Mouse (Mus musculus): Measurements from ENCODE around the gene Zfp976. TPM values are rescaled to one million over a fixed set of nuclear protein-coding genes. Genes with fewer than 3 reads are reported as not detected.
A peak's percentile ranks its signal among the peaks of the same experiment; 100 is the strongest.
"Not testable (repeated sequence)": the region's sequence is repeated elsewhere in the genome, so short reads cannot be mapped to it uniquely, and the experiment has no call there.

Zfp976 gene
- polyA plus RNA-seq (2016; fragmentation: Nextera tagmentation; extraction: Ambion mirVana) = 2.6 and 2.9 TPM in 2 replicates

- H3K36me3 ChIP-seq; H3K9me3 ChIP-seq (replicated peaks); H3K27ac ChIP-seq (ENCODE audit: poor library complexity, severe bottlenecking); H3K27me3 ChIP-seq (replicated peaks); H3K4me1 ChIP-seq (replicated peaks): not testable (repeated sequence)
- ATAC-seq (ENCODE audit: insufficient number of reproducible peaks, low FRiP score) = peak; percentile 94
- H3K4me3 ChIP-seq = peak within 1 kb of the TSS; percentile 57
- peak within 1 kb of the TSS; percentile 62 for H3K9ac ChIP-seq
- WGBS = 4% methylated on average over 25 of the region's 25 CpGs
- H3K4me2 ChIP-seq = peak within 1 kb of the TSS; percentile 67
Observed at GRCm38 (mm10) chr7:42642152-42643115, at the start of gene Zfp976. Zfp976 (minus strand) TSS chr7:42642588.

GRCm38 (mm10) chr7:42680081-42680480 lies 37.7 kb upstream of the Zfp976 start:
- not testable (repeated sequence) for H3K36me3 ChIP-seq; ATAC-seq (ENCODE audit: insufficient number of reproducible peaks, low FRiP score); H3K9ac ChIP-seq; H3K4me1 ChIP-seq (replicated peaks); H3K4me2 ChIP-seq; H3K27ac ChIP-seq (ENCODE audit: poor library complexity, severe bottlenecking); H3K27me3 ChIP-seq (replicated peaks); H3K4me3 ChIP-seq
- 88% methylated on average over 6 of the region's 6 CpGs for WGBS
- peaks cover 12% of the 10 kb centered on the region; the same call in 1 of the 2 replicates for H3K9me3 ChIP-seq (replicated peaks)

DNA sequence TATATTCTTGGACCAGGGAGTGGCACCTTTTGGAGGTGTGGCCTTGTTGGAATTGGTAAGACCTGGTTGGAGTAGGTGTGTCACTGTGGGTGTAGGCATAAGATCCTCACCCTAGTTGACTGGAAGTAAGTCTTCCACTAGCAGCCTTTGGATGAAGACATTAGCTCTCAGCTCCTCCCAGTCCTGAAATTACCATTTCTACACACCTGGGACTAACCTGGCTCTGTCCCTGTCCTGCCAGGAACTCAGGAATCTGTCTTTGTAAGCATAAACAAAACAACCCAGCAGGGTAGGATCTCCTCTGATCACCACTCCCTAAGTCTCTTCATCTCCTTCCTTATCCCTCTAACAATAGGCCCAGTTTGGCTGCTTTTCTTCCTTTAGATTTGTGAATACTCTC lies 37.3 kb upstream of the Zfp976 start:
- not testable (repeated sequence) for H3K4me1 ChIP-seq (replicated peaks); H3K4me3 ChIP-seq; H3K4me2 ChIP-seq; H3K36me3 ChIP-seq; H3K27me3 ChIP-seq (replicated peaks); H3K27ac ChIP-seq (ENCODE audit: poor library complexity, severe bottlenecking); H3K9ac ChIP-seq; ATAC-seq (ENCODE audit: insufficient number of reproducible peaks, low FRiP score); H3K9me3 ChIP-seq (replicated peaks)

DNA sequence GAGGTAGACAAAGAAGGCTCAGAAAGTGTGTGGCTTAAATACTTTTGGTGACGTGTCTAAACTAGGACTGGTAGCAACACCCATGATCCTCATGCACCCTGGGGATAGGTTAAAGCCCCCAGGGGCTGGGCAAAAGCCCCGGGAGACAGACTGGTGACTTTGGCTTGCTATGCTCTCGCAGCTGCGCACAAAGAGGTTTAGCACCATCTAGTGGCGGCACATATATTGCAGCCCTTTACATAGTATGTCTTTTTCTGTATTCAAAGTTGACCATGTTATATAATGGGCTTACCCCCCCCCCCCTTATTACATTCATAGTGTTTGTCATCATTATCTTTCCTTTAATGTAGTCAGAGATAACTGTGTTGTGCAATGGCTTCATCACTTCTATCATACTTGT lies 17.8 kb upstream of the Zfp976 start:
- peaks cover 30% of the 10 kb centered on the region for H3K36me3 ChIP-seq
- H3K9me3 ChIP-seq (replicated peaks) = peaks cover 17% of the 10 kb centered on the region; the same call in 1 of the 2 replicates
- ATAC-seq (ENCODE audit: insufficient number of reproducible peaks, low FRiP score); H3K4me1 ChIP-seq (replicated peaks); H3K4me3 ChIP-seq; H3K27me3 ChIP-seq (replicated peaks); H3K4me2 ChIP-seq; H3K27ac ChIP-seq (ENCODE audit: poor library complexity, severe bottlenecking); H3K9ac ChIP-seq: not testable (repeated sequence)
- WGBS = 71% methylated on average over 5 of the region's 5 CpGs

- not testable (repeated sequence) for H3K4me3 ChIP-seq; H3K36me3 ChIP-seq; H3K27ac ChIP-seq (ENCODE audit: poor library complexity, severe bottlenecking); H3K9ac ChIP-seq; H3K27me3 ChIP-seq (replicated peaks); H3K4me2 ChIP-seq; H3K4me1 ChIP-seq (replicated peaks); ATAC-seq (ENCODE audit: insufficient number of reproducible peaks, low FRiP score)
- peaks cover 28% of the 10 kb centered on the region for H3K9me3 ChIP-seq (replicated peaks)
- 56% methylated on average over 2 of the region's 2 CpGs for WGBS
Observed at GRCm38 (mm10) chr7:42655211-42655610, 12.8 kb upstream of the Zfp976 start.

DNA sequence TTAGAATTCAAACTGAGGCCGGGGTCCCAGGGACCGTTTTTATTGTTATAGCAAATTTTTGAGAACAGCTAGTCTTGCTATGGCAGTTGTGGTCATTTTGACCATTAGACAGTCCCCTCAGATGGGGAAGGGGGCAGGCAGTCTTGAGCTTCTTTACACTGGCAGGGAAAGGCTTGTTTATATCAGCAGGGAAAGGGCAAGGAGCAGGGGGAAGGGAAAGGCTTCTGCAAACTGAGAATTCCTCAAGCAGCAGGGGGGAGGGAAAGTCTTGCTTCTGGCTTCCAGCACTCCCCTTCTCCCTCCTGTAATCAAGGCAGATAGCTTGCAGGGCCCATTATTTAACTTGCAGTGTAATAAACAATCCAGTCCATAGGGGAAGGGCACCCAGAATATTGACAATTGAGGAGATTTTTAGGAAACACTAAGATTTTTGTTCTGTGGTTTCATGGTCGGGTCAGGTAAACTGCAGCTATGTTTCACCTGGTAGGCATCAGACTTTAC lies 782 bp upstream of the Zfp976 start:
- ATAC-seq (ENCODE audit: insufficient number of reproducible peaks, low FRiP score); H3K27ac ChIP-seq (ENCODE audit: poor library complexity, severe bottlenecking); H3K9ac ChIP-seq; H3K27me3 ChIP-seq (replicated peaks); H3K9me3 ChIP-seq (replicated peaks); H3K4me1 ChIP-seq (replicated peaks); H3K36me3 ChIP-seq: not testable (repeated sequence)
- 19% methylated on average over 3 of the region's 3 CpGs for WGBS
- Histone ChIP-seq H3K4me2 (peak overlapping the region; percentile 67), H3K4me3 (peak overlapping the region; percentile 57)

DNA sequence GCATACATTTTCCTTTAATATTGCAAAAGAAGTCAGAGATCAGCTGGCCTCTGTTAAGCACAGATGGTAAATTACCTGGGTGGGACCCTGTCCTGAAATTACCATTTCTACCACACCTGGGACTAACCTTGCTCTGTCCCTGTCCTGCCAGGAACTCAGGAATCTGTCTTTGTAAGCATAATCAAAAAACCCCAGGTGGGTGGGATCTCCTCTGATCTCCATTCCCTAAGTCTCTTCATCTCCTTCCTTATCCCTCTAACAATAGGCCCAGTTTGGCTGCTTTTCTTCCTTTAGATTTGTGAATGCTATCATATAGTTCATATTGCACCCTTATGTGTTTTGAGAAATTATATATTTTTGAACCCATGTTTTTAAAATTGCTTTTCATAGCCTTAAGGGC lies 11.4 kb downstream of the Zfp976 start:
- not testable (repeated sequence) for H3K36me3 ChIP-seq; H3K4me2 ChIP-seq; H3K4me3 ChIP-seq; H3K4me1 ChIP-seq (replicated peaks); H3K9ac ChIP-seq; H3K27me3 ChIP-seq (replicated peaks); ATAC-seq (ENCODE audit: insufficient number of reproducible peaks, low FRiP score); H3K27ac ChIP-seq (ENCODE audit: poor library complexity, severe bottlenecking)
- H3K9me3 ChIP-seq (replicated peaks) = peaks cover 19% of the 10 kb centered on the region

GRCm38 (mm10) chr7:42595666-42596065 lies 46.7 kb downstream of the Zfp976 start:
- H3K27me3 ChIP-seq (replicated peaks); H3K4me1 ChIP-seq (replicated peaks); H3K36me3 ChIP-seq; H3K9ac ChIP-seq; H3K4me3 ChIP-seq; H3K27ac ChIP-seq (ENCODE audit: poor library complexity, severe bottlenecking); ATAC-seq (ENCODE audit: insufficient number of reproducible peaks, low FRiP score); H3K4me2 ChIP-seq: not testable (repeated sequence)
- H3K9me3 ChIP-seq (replicated peaks) = peaks cover 46% of the 10 kb centered on the region

DNA sequence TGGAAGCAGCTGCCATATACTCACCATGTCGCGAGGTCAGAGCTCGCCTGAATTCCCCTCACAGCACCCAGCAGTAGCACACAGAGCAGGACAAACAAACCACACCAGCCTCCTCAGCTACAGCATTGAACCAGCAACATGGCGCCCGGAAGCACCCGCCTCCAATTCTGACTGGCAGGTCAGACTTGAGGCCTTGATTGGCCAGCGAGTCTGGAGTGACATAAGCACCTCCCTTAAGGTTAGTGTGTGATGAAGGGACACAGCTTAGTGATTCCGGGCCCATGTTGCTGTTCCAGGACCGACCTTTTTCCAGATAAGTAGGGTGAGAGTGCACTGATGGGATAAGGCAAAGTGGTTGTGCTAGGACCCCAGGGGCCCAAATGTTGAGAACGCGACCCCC lies 50.0 kb downstream of the Zfp976 start, which contains the start of gene Zfp977:
Zfp977 (minus strand) TSS at position 135 of the 400 bp plus-strand sequence.
- H3K4me3 ChIP-seq; H3K4me1 ChIP-seq (replicated peaks); H3K4me2 ChIP-seq; H3K36me3 ChIP-seq; ATAC-seq (ENCODE audit: insufficient number of reproducible peaks, low FRiP score); H3K27ac ChIP-seq (ENCODE audit: poor library complexity, severe bottlenecking); H3K9ac ChIP-seq; H3K27me3 ChIP-seq (replicated peaks): not testable (repeated sequence)
- peaks cover 37% of the 10 kb centered on the region for H3K9me3 ChIP-seq (replicated peaks)
- 81% methylated on average over 11 of the region's 11 CpGs for WGBS

- H3K36me3 ChIP-seq; H3K4me2 ChIP-seq; H3K4me1 ChIP-seq (replicated peaks); H3K27ac ChIP-seq (ENCODE audit: poor library complexity, severe bottlenecking); H3K27me3 ChIP-seq (replicated peaks); H3K4me3 ChIP-seq; ATAC-seq (ENCODE audit: insufficient number of reproducible peaks, low FRiP score); H3K9ac ChIP-seq: not testable (repeated sequence)
- peaks cover 40% of the 10 kb centered on the region for H3K9me3 ChIP-seq (replicated peaks)
Observed at GRCm38 (mm10) chr7:42591311-42591710, 51.1 kb downstream of the Zfp976 start.

- H3K4me3 ChIP-seq = no peak within 1 kb of the TSS
- H3K27ac ChIP-seq (ENCODE audit: poor library complexity, severe bottlenecking) = no peak within 1 kb of the TSS
- H3K36me3 ChIP-seq = peaks cover 4% of the 10 kb centered on the region; the same call in 1 of the 2 replicates
- ATAC-seq (ENCODE audit: insufficient number of reproducible peaks, low FRiP score) = no peak
- H3K9ac ChIP-seq = no peak within 1 kb of the TSS
- peaks cover 26% of the 10 kb centered on the region for H3K9me3 ChIP-seq (replicated peaks)
- no peaks in the 10 kb centered on the region for H3K4me1 ChIP-seq (replicated peaks)
- no peak within 1 kb of the TSS for H3K4me2 ChIP-seq
- H3K27me3 ChIP-seq (replicated peaks) = no peaks in the 10 kb centered on the region
- 87% methylated on average over 5 of the region's 5 CpGs for WGBS
Observed at GRCm38 (mm10) chr7:42578488-42578887, 63.9 kb downstream of the Zfp976 start, which contains the start of gene Gm21028. Gm21028 (minus strand) TSS chr7:42578588.

Data from heart, embryonic 12.5 days (tissue).